Mouse (Mus musculus): ENCODE data around the gene Dhx8.

Dhx8 gene

DNA sequence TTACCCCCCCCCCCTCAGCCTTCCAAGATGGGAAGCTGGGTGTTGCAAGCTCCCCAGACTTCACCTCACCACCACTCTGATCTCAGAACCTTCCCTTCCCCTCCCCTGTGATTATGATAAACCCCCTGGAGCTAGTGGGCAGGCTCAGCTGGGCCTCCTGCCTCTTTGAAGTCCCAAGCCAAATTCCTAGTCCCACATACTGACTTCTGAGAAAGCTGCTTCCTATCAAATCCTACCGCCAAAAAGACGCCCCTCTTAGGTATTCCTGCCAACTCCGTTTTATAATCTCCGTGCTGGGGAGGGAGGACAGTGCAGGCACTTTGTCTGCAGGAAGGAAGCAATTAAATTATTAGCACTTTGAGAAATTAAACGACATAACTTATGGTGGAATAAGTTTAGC is 68.7 kb downstream of the Dhx8 start:
- no peak for DNase-seq (ENCODE audit: low spot score)

DNA sequence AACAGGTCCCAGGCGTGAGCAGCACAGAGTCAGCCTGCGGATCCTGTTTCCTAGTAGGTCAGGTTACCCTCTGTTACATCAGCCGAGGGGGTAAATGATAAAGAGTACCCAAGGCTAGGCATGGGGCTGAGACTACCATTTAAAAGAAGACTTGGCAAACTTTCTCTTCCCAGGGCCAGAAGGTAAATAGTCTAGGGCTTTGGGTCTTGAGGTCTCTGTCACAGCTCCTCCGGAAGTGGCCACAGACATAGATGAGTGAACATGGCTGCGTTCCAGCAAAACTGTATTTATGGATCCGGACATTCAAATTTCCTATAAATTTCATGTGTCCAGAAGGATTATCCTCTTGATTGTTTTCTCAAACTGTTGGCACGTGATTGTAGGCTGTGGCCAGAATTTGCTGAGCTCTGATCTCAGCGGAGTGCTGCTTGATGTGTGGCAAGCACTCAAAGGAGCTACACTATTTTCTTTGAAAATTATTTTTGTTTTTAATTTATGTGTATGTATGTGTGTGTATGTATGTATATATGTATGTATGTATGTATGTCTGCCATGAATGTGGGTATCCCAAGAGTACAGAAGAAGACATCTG is 72.5 kb downstream of the Dhx8 start:
- no peak for DNase-seq (ENCODE audit: low spot score)

DNA sequence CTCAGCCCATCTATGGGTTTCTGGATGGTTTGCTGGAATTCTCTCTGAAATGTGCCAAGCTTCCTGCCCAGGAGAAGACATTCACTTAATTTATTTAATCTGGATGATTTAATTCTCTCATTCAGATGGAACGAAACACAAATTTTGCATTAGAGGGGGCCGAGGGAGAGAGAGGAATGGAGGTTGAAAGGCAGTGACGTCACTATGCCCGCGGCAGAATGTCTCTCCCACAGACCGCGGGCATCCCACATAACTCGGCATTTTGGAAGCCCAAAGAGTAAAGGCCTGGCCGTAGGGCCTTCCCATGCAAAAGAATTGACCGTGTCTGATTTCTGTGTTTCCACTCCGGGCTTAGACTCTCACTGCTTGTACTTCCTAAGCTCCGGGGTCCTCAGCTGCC is 74.0 kb downstream of the Dhx8 start:
- no peak for DNase-seq (ENCODE audit: low spot score)

DNA sequence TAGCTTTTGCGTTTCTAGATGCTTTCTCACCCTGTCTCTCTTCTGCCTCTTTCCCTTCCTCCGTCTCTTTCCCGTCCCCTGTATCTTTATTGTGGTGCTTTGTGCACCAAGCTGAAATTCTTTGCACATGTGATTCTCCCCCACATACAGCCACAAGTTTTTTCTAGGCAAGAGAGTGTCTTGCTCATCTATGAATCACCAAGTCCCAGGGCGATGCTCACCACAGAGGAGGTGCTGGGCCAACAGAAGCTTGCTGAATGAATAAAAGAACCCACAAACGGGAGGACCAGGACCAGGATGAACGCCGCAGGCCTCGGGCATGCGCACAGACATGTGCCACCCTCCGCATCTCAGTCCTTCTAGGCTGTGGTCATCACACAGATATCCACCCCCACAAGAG is 74.5 kb downstream of the Dhx8 start:
- no peak for DNase-seq (ENCODE audit: low spot score)

DNA sequence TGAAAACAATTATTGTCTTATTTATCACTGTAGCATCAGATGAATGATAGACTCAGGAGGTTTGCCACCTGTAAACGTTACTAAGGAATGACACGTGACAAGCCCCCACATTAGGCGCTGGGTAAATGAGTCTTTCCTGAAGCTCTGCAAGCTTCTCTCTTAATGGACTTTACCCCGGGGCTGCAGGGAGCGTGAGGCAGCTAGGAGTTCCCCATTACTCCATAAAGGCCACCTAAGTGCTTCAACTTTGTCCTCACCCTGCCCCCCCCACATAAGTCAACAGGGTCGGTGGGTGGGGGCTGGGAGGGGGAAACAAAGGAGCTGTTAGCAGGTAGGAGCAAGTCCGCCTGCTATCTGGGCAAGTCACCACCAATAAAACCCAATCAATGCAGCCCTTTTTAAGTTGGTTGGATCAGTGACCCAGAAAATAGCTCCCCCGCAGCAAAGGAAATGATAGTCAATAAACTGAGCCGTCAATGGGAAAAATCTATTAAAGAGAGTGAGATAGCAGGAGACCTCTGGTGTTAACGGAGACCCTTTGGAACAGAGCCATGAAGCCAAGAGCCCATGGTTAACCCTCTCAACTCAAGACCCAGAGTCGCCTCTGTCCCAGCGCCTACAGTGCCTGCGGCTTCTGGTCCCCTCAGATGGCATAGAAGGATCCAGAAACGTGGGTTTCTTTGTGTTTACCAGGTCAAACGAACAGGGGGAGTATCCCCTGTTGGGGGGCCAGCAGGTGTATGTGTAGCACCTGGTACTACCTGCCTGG is 76.5 kb downstream of the Dhx8 start:
- no peak for DNase-seq (ENCODE audit: low spot score)

DNA sequence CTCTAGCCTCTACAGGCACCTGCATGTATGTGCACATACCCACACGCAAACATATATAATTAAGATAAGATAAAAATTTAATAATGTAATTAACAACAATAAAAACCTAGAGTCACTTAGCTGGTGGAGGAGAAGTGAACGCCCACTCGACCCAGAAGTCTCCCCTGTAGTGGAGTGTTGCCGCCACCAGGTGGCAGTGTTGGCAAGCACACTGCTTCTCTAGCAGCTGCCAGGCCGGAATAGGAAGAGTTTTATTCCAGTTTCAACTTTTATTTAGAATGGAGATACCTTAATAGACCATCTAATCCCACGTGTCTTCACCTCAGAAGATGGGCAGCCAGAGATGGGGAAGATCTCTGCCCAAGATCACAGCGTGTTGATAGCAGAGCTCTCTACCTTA is 80.5 kb downstream of the Dhx8 start:
- DNase-seq (ENCODE audit: low spot score): peak; percentile 54

DNA sequence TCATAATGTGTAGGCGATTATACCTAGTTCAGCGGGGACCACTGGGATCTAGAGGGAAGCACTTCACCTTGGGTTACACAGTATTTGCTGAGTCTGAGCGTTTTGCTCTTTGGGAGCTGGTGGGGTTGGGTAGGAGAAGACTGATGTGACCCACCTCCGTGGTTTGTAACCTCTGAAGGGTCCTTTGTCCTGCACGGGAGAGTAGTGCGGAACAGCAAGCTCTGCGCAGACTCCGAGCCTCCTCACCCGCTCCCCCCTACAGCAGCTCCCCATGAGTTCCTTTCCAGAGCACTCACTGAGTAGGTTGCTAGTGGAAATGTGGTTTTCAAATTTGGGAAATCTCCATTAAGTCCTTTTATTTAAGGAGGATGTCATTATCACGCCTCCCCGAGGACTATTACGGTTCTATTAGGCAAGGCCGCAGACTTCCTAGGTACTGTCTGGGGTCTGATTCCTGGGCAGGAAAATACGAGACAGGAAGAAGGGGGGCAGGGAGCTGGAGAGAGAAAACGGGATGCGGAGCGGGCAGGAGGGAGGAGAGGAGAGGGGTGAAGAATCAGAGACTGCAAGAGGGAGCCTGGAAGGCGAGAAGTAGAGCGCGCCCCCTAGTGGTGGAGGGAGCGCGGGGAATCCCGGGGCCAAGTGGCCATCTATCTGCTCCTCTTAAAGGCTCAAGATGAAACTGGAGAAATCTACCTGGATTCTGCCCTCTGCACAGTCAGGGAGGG is 81.8 kb downstream of the Dhx8 start:
- DNase-seq (ENCODE audit: low spot score): peak; percentile 45

DNA sequence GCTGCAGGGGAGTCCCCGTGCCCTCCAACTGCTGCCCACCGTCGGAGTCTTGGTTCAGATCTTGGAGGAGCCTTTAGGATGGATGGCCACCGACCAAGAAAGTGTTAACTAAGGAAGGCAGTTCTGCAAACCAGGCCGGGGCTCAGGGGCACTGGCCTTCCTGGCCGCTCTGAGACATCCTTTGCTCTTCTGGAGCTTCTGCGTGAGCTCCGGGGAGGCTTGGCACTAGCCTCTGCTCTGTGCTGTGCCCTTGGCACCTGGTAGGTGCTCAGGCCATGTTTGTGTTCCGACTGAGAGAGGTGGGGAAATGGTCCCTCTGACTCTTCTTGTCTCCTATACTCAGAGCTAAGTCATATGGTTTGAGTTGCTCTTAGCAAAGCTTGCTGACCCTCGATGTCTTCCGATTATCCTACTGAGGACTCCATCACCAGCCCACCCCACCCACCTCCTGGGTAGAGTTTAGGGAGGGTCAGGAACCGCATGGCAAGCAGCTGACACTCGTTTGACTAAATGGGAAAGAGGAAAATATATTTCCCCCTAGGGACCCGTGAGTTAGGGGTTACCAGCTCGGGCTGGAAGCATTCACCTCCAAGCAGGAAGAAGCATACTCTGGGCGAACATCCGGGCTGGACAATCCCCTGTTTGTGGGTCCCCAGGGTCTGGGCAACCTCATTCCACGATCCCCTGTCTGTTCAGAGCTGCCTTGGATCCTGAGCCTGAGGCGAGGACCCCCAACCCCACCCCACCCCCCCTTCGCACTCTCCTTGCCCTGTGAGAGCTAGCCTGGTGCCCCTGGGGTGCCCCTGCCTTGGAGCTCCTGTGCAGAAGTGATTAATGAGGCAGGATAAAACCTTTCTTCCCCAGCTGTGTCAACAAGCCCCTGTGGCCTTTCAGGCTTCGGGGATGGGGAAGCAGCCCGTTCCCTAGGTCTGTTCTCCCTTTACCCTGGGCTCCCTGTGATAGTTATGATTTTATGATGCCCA is 82.7 kb downstream of the Dhx8 start:
- DNase-seq (ENCODE audit: low spot score): no peak

Measured in spleen, adult 12 weeks (tissue).